Mouse (Mus musculus) midbrain, embryonic 12.5 days (tissue): Measurements from ENCODE around the gene Lsr. TPM values are rescaled to one million over a fixed set of nuclear protein-coding genes. Genes with fewer than 3 reads are reported as not detected.

ENCODE experiments used
- ATAC-seq: fragments of 200-750 bp; cut with Nextera tagmentation; 2 replicates; pipeline ENCODE4 v1.8.0; 2017; ENCODE audit warnings: low read depth, moderate TSS enrichment, moderate library complexity; ENCODE audit not compliant: low FRiP score
- H3K27ac ChIP-seq: fragments of 300-500 bp; sonication (generic); replicated peaks from 2 replicates; pipeline ENCODE4 v1.5.1; 2016; ENCODE audit warnings: mild to moderate bottlenecking
- H3K27me3 ChIP-seq: fragments of 300-500 bp; sonication (generic); 2 replicates; pipeline ENCODE4 v1.6.1; 2016; ENCODE audit warnings: mild to moderate bottlenecking
- H3K36me3 ChIP-seq: fragments of 300-500 bp; sonication (generic); 2 replicates; pipeline ENCODE4 v1.6.1; 2016
- H3K4me1 ChIP-seq: fragments of 300-500 bp; sonication (generic); 2 replicates; pipeline ENCODE4 v1.6.1; 2016
- H3K4me2 ChIP-seq: fragments of 300-500 bp; sonication (generic); replicated peaks from 2 replicates; pipeline ENCODE4 v1.6.1; 2016; ENCODE audit warnings: mild to moderate bottlenecking, moderate library complexity
- H3K4me3 ChIP-seq: fragments of 300-500 bp; sonication (generic); 2 replicates; pipeline ENCODE4 v1.5.1; 2016; ENCODE audit warnings: mild to moderate bottlenecking
- H3K9ac ChIP-seq: fragments of 300-500 bp; sonication (generic); replicated peaks from 2 replicates; pipeline ENCODE4 v1.6.1; 2016; ENCODE audit warnings: mild to moderate bottlenecking, moderate library complexity
- H3K9me3 ChIP-seq: fragments of 300-500 bp; sonication (generic); 2 replicates; pipeline ENCODE4 v1.6.1; 2016; ENCODE audit warnings: mild to moderate bottlenecking
- WGBS: fragments of 180-500 bp; shearing (Covaris S2); methylation state at CpG from one replicate; pipeline ENCODE4 v1.1.7; 2016; 5-methylcytosine and 5-hydroxymethylcytosine counted together
- polyA plus RNA-seq: library from polyadenylated mRNA; unstranded; fragments of >200 nt; fragmentation: Nextera tagmentation; extraction: Ambion mirVana; gene quantifications from 2 replicates; pipeline ENCODE4 v1.2.1, GENCODE M21; 2016

Lsr gene
- polyA plus RNA-seq, 1 experiment from 2014 or later: 16.1 TPM

DNA sequence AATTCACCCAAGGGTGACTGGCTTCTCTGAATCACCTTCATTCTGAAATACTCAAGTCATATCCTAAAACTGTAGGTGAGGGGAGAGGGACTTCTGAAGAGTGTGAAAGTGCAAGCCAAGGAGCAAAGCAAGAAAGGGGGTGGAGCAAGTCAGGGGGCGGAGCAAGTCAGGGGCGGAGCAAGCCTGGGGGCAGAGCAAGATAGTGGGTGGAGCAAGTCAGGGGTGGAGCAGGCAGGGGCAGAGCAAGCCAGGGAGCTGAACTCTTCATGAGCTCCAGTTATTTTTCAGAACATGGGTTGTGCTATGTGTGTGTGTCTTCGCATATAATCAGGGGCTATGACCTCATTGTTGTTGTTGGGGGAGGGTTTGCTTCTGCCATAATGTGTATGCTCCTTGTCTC is 53.0 kb downstream of the Lsr start:
- Histone ChIP-seq H3K9me3 (no peaks in the 10 kb centered on the region), H3K36me3 (no peaks in the 10 kb centered on the region), H3K4me1 (no peaks in the 10 kb centered on the region), H3K4me3 (no peak overlapping the region), H3K4me2 (no peak overlapping the region), H3K9ac (no peak overlapping the region), H3K27me3 (no peaks in the 10 kb centered on the region), H3K27ac (no peak overlapping the region)
- ATAC-seq: no peak
- WGBS: 67% methylated on average over 3 of the region's 3 CpGs

DNA sequence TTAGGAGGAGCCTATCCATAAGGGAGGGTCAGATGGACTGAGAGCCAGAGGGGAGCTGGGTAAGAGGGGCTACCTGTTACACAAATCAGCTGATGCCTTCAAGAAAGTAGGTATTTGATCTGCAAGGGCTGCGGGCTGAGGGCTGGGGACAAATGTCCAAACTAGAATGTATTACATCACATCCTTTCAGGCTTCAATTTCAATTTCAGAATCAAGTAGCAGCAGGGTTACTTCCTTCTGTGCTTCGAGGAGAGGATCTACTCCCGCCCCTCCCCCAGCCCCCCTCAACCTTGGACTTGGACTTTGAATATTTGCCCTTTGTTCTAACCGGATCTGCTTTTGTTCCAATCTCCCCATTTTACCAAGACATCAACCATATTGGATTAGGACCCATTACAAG is 56.0 kb downstream of the Lsr start:
- Histone ChIP-seq H3K4me1 (no peaks in the 10 kb centered on the region), H3K9me3 (no peaks in the 10 kb centered on the region), H3K4me2 (no peak overlapping the region), H3K4me3 (no peak overlapping the region), H3K27me3 (no peaks in the 10 kb centered on the region), H3K36me3 (no peaks in the 10 kb centered on the region), H3K9ac (no peak overlapping the region), H3K27ac (no peak overlapping the region)
- WGBS: 55% methylated on average over 4 of the region's 4 CpGs
- no peak for ATAC-seq

DNA sequence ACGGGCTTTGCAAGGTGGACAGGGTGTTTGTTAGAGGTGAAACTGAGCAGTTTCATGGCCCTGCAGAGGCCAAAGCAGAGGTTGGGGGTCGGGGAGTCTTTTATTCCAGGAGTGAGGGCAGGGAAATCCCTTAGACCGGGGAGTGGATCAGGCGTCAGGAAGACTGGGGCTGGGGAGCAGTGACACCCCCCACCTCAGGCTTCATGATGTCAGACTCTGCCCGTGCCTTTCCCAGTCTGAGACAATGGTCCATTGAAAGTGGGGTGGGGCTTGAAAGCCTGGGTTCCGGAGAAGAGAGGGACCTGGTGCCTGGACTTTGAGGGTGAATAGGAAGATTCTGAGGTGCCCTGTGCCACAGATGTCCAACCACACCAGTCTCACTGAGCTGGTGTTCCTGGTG is 56.6 kb downstream of the Lsr start:
- Histone ChIP-seq H3K4me3 (no peak overlapping the region), H3K4me2 (no peak overlapping the region), H3K36me3 (no peaks in the 10 kb centered on the region), H3K9me3 (no peaks in the 10 kb centered on the region), H3K9ac (no peak overlapping the region), H3K27me3 (no peaks in the 10 kb centered on the region), H3K27ac (no peak overlapping the region), H3K4me1 (no peaks in the 10 kb centered on the region)
- 21% methylated on average over 6 of the region's 6 CpGs for WGBS
- ATAC-seq: no peak

DNA sequence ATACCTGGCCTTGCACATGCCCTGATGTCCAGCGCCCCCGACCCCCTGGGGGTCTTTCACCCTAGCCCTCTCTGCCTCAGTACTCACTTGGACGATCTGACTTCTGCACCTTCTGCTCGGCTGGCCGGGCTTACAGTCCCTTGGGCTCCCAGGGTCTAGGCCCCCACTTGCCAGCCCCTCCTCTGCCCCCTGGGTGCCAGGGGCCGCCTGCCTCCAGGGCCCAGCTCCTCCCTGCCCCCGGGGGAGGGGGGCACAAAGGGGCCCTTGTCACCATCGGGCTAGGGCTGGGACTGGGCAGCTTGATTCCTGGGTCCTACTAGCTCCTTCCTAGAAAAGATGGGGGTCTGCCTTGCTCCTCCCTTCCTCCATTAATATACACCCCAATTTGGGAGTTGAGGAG is 58.5 kb downstream of the Lsr start, which contains the start of gene Mag:
Mag (minus strand) TSS at position 142 of the 400 bp plus-strand sequence.
- Histone ChIP-seq H3K4me3 (no peak within 1 kb of the TSS), H3K36me3 (no peaks in the 10 kb centered on the region), H3K9ac (no peak within 1 kb of the TSS), H3K9me3 (no peaks in the 10 kb centered on the region), H3K4me1 (no peaks in the 10 kb centered on the region), H3K27me3 (no peaks in the 10 kb centered on the region), H3K27ac (no peak within 1 kb of the TSS), H3K4me2 (no peak within 1 kb of the TSS)
- WGBS: 71% methylated on average over 8 of the region's 8 CpGs
- ATAC-seq: no peak

DNA sequence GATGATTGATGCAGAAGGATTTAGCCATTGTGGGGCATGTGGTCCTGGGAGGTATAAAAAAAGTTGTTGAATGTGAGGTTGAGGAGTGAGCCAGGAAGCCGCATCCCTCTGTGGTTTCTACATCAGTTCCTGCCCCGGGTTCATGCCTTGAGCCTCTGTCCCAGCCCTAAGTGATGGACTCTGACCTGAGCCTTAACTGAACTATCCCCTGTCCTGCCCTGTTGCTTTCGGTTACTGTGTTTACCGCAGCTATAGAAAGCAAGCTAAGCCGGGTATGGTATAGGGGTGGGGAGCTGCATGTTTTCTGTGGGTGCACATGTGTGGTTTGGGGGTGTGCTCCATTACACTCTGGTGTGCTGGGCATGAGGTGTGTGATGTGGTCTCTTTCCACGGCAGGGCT is 63.5 kb downstream of the Lsr start:
- 79% methylated on average over 6 of the region's 6 CpGs for WGBS
- H3K27me3 ChIP-seq: peaks cover 24% of the 10 kb centered on the region

DNA sequence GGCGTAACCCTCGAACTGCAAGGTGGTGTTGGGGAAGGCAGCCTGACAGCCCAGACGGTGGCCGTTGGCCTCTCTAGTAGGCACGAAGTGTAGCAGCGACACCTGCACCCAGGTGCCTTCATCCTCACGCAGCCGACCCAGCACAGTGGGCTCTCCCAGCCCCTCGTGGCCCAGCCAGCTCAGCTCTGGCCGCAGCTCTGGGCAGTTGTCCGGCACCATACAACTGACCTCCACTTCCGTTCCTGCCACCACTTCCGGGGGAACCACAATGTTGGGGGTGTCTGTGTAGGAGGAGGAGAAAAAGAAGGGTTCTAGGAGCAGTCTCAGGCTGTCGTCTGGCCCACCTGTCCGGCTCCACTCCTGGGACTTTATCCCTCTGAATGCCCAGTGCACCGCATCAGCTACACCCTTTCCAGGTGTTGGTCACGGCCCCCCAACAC is 64.3 kb downstream of the Lsr start:
- Histone ChIP-seq H3K4me2 (peak overlapping the region; percentile 55), H3K9me3 (no peaks in the 10 kb centered on the region), H3K36me3 (no peaks in the 10 kb centered on the region), H3K4me3 (peak overlapping the region; percentile 29), H3K9ac (no peak overlapping the region), H3K4me1 (peaks cover 11% of the 10 kb centered on the region), H3K27ac (no peak overlapping the region), H3K27me3 (peaks cover 24% of the 10 kb centered on the region)
- ATAC-seq: peak; percentile 44; the same call in 1 of the 2 replicates
- WGBS: 25% methylated on average over 16 of the region's 17 CpGs

More for the DNA sequence above, 63.5 kb downstream of the Lsr start:
- Histone ChIP-seq H3K27ac (no peak overlapping the region), H3K9me3 (no peaks in the 10 kb centered on the region), H3K4me1 (peaks cover 11% of the 10 kb centered on the region), H3K4me3 (no peak overlapping the region), H3K36me3 (no peaks in the 10 kb centered on the region), H3K4me2 (no peak overlapping the region), H3K9ac (no peak overlapping the region)
- ATAC-seq: no peak

- Histone ChIP-seq H3K9me3 (no peaks in the 10 kb centered on the region), H3K4me2 (peak overlapping the region; percentile 55), H3K4me1 (peaks cover 11% of the 10 kb centered on the region), H3K36me3 (no peaks in the 10 kb centered on the region), H3K9ac (no peak overlapping the region; the same call in 1 of the 2 replicates), H3K4me3 (peak overlapping the region; percentile 29), H3K27ac (no peak overlapping the region), H3K27me3 (peaks cover 24% of the 10 kb centered on the region)
- ATAC-seq: peak; percentile 60
- WGBS: 3% methylated on average over 19 of the region's 26 CpGs
Measured at GRCm38 (mm10) chr7:30908277-30908991, 64.8 kb downstream of the Lsr start.

Other genes with a start within 250 kb of the Lsr start
- gene Tmem147, start 243.9 kb downstream of the Lsr start, polyA plus RNA-seq: 149 and 152 TPM in 2 replicates
- gene Gapdhs, start 229.8 kb downstream of the Lsr start, polyA plus RNA-seq: 0.65 and 1.6 TPM in 2 replicates
- gene Sbsn, start 222.0 kb downstream of the Lsr start, polyA plus RNA-seq: 1.6 and 1.8 TPM in 2 replicates
- gene Dmkn, start 209.7 kb downstream of the Lsr start, polyA plus RNA-seq: 0.20 and 0.38 TPM in 2 replicates
- gene Krtdap, start 185.6 kb downstream of the Lsr start, polyA plus RNA-seq: not detected in 2 replicates
- gene Ffar2, start 149.7 kb downstream of the Lsr start, polyA plus RNA-seq: not detected in 2 replicates
- not detected in 2 replicates for gene Ffar3, start 117.3 kb downstream of the Lsr start, polyA plus RNA-seq
- gene Ffar1, start 111.9 kb downstream of the Lsr start, polyA plus RNA-seq: not detected in 2 replicates
- not detected in 2 replicates for gene Cd22, start 93.1 kb downstream of the Lsr start, polyA plus RNA-seq
- 0.39 and 0.51 TPM in 2 replicates for gene Mag, start 58.6 kb downstream of the Lsr start, polyA plus RNA-seq
- gene Hamp2, start 48.8 kb downstream of the Lsr start, polyA plus RNA-seq: not detected in 2 replicates
- not detected in 2 replicates for gene Hamp, start 29.4 kb downstream of the Lsr start, polyA plus RNA-seq
- gene Usf2, start 16.7 kb downstream of the Lsr start, polyA plus RNA-seq: 28.9 and 30.6 TPM in 2 replicates
- gene Fam187b, start 326 bp upstream of the Lsr start, polyA plus RNA-seq: 0.26 and 0.57 TPM in 2 replicates
- gene Fxyd5, start 69.0 kb upstream of the Lsr start, polyA plus RNA-seq: 8.7 and 13.2 TPM in 2 replicates
- 10.0 and 11.5 TPM in 2 replicates for gene Fxyd7, start 78.0 kb upstream of the Lsr start, polyA plus RNA-seq
- 8.9 and 10.3 TPM in 2 replicates for gene Fxyd1, start 83.7 kb upstream of the Lsr start, polyA plus RNA-seq
- 0.54 and 0.55 TPM in 2 replicates for gene Lgi4, start 85.9 kb upstream of the Lsr start, polyA plus RNA-seq
- gene Fxyd3, start 103.2 kb upstream of the Lsr start, polyA plus RNA-seq: 1.4 and 1.7 TPM in 2 replicates
- 0.41 and 0.63 TPM in 2 replicates for gene Hpn, start 141.8 kb upstream of the Lsr start, polyA plus RNA-seq
- gene Scn1b, start 153.5 kb upstream of the Lsr start, polyA plus RNA-seq: 1.7 and 1.8 TPM in 2 replicates
- gene Gramd1a, start 182.4 kb upstream of the Lsr start, polyA plus RNA-seq: 186 and 194 TPM in 2 replicates